8 mouse cellular contexts compared by ENCODE assay signal in genomic region chr2:6241446-6241845, GRCm38 (mm10). TPM values are rescaled to one million over a fixed set of nuclear protein-coding genes. Genes with fewer than 3 reads are reported as not detected.
"Had no signal": no experiment of that assay in that cellular context is flagged by ENCODE, and none has a peak within 500 bp of the region (broad histone marks: within the 10 kb centered on the region; RNA-seq: fewer than 3 reads in every experiment).

No protein-coding gene starts in this region.

- DNase-seq: lung, adult 2 months; lung, postnatal 14 days; lung, postnatal 36 days; right cerebral cortex, postnatal 14 days; thymus, adult 2 months; thymus, postnatal 25 days; thymus, postnatal 4 days had no signal

RNA-seq across cellular contexts. Expression of gene Echdc3, which starts 28.6 kb away (rescaled TPM):
- total RNA-seq: monocyte, adult 5-6 weeks had no signal
